Mouse (Mus musculus) kidney, adult 8-10 months (tissue): Measurements from ENCODE around the gene Gstp3.

Experiments used
- DNase-seq, 2 experiments: peaks; one replicate each; pipeline ENCODE4 v3.0.0; 2022

Gene Gstp3

DNA sequence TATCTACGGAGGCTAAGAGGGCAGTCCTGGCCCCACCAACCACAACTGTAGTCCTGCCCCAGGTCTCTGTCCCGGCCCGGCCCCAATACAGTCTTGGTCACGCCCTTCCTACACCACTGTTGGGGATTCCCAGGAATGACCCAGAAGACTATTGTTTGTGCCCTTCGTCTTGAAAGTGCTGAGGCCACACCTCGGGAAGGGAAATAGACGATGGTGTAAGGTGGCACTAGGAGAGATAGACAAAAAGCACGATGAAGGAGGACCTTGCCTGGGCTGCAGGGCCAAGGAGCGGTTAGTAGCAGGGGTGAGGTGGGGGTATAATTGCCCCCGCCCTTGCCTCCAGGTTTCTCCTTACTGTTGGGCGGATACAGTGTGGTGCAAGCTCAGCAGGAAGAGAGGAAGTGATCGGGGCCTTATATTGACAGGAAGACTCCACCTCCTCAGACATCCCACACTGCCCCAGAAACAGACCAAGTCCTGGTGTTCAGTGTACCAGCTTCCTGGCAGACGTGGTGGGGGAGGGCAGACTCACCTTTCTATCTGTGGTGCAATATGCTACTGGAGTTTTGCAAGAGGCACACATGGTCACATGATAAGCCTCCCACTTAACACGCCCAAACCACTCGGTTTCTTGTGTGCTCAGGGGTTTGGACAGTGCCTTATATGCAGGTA is at the start of gene Gstp3:
Gene Gstp3, minus strand, starts transcription at position 501 of the 672 bp plus-strand sequence.
- no peak for DNase-seq

DNA sequence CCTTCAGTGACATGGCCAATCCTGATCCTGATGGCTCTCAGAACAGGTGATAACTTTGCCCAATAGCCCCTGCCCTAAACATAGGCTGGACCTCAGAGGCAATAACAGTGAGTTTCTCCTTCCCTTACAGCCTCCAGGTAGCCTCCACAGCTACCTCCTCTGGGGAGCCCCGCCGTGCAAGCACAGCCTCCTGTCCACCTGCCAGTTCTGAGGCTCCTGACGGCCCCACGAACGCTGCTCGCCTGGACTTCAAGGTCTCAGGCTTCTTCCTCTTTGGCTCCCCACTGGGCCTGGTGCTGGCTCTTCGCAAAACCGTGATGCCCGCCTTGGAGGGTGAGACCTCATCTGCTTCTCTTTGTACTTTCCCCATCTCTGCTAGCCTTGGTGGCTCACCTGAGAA is 49.2 kb upstream of the Gstp3 start:
- DNase-seq: no peak

DNA sequence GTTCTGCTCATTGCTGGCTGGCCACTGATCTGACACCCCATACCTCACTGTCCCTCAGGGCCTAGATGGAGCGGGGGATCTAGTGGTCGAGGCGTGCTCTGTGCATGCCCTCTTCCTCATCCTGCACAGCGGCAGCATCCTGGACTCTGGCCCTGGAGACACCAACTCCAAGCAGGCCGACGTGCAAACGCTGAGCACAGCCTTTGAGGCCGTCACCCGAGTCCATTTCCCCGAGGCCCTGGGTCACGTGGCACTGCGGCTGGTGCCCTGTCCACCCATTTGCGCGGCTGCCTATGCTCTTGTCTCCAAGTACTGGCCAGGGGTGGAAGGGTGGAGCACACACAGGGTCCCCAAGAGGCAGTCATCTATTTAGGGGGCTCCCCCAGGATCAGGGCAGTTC is 47.3 kb upstream of the Gstp3 start:
- DNase-seq: no peak

DNA sequence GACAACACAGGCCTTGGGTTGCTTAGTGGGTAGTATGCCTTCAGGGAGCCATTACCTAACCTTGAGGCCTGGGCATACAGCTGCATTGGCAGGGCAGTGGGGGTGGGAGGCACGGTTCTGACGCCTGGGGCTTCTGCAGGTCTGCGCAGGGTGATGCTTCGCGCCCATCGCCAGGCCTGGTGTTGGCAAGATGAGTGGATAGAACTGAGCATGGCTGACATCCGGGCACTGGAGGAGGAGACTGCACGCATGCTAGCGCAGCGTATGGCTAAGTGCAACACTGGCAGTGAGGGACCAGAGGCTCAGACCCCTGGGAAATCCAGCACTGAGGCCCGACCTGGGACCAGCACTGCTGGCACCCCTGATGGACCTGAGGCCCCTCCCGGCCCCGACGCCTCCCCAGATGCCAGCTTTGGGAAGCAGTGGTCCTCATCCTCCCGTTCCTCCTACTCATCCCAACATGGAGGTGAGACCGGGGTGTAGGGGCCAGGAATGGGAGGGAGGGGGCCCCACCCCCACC is 45.4 kb upstream of the Gstp3 start:
- DNase-seq: no peak

DNA sequence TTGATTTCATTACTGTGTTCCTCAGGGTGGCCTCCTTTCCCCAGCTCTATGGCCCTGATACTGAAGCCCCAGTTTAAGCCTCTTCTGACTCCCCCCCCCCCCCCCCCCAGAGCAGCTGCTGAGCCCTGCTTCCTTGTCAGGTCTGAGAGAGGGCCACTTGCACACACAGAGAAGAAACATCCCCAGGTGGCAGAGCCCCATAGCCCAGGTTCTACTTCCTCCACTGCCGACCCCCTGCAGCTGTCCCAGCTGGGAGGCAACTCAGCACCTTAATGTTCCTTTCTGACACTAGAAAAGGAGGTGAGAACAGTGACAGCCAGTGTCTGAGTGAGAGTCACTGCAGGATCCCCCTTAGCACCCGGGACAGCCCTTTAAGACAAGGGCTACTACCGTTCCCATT is 44.4 kb upstream of the Gstp3 start:
- DNase-seq: no peak

DNA sequence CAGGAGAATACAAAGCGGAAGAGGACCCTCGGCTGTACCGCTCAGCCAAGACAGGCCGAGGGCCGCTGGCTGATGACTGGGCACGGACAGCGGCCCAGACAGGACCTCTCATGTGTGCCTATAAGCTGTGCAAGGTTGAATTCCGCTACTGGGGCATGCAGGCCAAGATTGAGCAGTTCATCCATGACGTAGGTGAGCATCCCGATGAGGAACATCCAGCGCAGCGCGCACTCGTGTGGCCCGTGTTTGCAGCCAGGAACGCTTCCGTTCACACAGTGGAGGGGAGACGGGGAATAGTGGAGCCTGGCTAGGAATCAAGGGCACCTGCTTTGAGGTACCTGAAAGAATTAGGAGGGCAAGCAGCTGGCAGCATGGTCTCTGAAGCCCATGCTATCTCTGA is 43.9 kb upstream of the Gstp3 start:
- DNase-seq: no peak

DNA sequence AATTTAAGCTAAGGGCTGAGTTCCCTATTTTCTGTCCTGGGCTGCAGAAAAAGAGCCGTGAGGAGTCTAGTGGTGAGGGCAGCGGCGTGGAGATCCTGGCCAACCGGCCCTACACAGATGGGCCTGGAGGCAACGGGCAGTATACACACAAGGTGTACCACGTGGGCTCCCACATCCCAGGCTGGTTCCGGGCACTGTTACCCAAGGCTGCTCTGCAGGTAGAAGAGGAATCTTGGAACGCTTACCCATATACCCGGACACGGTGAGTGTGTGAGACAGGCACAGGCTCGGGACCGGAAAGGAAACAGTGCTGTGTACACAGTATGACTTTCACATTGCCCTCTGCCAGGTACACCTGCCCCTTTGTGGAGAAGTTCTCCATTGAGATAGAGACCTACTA is 43.3 kb upstream of the Gstp3 start:
- DNase-seq: no peak

DNA sequence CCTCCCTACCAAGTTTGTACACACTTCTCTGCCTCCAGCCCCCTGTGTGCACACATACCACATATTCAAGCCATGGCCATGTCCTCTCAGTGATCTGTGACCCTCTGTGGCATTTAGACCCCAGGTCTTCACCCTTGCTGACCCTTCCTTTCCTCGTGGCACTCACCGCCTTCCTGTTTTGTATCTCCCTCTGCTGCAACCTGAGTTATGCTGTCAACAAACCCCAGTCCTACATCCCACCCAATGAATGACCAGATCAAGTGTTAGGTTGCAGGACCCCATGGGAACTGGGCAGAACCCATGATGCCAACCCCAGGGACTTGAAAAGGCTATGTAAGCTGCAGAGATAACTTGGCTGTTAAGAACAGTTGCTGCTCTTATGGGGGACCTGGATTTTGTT is 42.7 kb upstream of the Gstp3 start:
- DNase-seq: no peak

DNA sequence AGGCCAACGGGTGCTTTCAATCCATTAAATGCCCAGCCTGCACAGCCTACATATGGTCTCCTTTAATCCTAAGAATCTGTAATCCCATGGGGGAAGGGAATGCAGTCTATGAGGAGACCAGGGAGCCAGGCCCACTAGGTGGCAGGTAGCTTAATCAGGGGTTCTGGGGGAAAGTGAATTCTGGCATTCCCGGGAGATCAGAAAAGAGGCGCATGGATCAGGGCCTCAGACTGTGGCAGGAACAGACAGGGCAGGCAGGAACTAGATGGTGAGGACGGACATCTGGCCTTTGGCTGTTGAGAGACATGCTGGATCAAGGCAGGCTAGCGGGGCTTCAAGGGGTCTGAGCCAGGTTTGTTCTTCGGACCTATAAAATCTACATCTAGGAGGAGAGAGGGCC is 42.1 kb upstream of the Gstp3 start:
- DNase-seq: no peak

DNA sequence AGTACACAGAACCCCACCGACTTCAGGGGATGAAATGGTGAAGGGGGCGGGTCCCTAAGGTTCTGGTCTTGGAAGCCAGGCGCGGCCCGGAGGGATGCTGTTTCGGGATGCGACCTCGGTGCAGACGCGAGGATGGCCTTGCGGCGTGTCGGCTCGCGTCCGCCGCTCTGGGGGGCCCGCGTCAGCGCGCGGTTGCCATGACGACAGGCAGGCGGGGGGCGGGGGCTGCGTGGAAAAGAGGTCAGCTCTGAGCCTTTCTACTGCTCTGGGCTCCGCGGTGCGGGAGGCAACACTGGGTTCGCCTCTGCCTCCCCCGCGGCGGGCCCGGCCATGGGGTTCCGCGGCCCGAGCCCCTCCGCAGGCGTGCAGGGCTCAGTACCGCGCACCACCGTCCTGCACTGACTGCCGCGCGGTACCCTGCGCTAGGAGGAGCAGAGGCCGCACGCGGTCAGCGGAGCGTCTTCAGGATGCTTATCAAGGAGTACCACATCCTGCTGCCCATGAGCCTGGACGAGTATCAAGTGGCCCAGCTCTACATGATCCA is 41.4 kb upstream of the Gstp3 start:
- DNase-seq: no peak

DNA sequence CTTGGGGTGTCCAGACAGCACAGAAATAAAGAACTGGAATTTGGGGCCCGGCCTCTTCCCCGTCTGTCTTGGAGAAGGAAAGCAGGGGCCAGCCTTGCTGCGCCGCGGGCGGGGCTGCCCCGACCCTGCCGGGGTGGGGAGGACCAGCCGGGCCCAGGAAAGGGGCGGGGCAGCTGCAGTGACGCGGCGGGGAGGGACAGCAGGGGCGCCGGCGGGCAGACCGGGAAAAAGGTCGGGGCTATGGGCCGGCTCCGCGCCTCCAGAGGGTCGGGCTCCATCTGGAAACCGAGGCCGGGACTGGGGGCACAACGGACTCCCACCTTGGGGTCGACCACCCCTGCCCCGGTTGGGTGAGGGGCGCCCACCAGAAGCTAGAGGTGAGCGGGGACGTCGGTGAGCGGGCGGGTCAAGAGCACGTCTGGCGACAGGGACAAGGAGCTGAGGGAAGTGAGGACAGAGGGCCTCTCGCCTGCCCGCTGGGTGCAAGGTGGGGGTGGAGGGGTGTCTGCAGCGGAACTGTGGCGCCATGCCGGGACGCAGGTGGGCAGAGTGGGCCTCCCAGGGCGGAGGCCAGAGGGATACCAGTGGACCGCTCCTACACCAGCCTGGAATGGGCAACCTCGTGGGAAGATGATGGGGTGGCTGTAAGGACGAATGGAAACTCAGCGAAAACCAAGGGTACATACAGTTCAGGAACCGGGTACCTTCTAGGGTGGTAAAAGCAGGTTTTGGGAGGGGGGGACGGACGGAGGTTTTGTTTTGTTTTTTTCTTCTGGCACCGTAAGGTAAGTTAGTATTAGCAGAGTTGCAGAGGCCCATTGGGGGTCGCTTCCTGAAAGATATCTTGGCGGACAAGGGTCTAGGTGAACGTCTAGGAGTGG is 40.7 kb upstream of the Gstp3 start, which contains the start of gene Pitpnm1:
Gene Pitpnm1, plus strand, starts transcription at position 162 of the 881 bp plus-strand sequence.
- DNase-seq: peak in 1 of 2 experiments; percentile 71

DNA sequence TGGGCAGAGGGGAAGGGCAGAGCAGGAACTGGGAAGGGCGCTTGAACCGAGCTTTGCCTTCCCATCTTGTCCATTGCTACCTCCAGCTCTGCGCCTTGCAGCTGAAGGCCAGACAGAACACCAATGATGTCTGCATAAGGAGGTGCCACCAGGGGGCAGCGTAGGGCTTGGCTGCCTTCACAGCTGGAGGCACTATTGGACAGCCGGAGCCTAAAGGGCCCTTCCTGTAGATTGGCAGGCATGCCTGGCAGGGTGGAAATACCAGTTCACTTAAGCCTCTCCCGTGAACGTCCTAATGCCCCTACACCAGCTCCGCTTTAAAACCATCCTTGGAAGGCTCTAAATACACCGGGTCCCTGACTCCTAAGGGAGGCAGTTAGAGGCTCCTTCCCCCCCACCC is 39.7 kb upstream of the Gstp3 start:
- DNase-seq: peak; percentile 91 to 96

DNA sequence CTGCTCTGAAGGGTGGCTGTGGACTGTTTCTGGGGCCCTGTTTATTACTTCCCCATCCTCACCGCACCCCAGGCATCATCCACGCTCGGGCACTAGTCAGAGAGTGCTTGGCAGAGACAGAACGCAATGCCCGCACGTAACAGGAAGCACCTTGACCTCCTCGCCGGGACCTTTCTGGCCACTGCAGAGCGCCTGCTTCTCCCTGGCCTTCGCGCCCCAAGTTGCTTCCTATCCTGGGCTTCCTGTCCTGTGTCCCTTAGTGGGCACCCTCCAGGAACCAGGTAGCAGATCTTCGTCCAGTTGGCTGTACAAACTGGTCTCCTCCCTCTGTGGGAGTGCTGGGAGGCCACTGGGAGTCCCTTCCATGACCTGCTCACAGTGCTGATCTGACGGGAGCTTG is 39.1 kb upstream of the Gstp3 start:
- peak in 1 of 2 experiments; percentile 27 for DNase-seq

DNA sequence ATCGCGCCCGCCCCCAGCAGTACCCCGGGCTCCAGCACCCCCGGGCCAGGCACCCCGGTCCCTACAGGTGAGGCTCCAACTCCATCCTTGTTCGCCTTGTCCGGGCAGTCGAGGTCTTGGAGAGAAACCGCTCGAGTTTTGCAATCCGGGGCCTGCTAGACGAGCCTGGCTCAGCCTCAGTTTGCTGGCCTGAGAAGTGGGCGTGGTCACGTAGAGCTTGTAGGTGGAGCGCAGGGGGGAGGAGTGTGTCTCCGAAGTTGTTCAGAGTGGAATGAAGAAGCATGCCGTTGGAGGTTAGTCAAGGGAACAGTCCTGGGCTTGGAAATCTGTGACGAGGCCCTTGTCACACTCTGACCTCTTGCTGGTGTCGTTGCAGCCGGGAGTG is 38.1 kb upstream of the Gstp3 start:
- peak; percentile 90 for DNase-seq

DNA sequence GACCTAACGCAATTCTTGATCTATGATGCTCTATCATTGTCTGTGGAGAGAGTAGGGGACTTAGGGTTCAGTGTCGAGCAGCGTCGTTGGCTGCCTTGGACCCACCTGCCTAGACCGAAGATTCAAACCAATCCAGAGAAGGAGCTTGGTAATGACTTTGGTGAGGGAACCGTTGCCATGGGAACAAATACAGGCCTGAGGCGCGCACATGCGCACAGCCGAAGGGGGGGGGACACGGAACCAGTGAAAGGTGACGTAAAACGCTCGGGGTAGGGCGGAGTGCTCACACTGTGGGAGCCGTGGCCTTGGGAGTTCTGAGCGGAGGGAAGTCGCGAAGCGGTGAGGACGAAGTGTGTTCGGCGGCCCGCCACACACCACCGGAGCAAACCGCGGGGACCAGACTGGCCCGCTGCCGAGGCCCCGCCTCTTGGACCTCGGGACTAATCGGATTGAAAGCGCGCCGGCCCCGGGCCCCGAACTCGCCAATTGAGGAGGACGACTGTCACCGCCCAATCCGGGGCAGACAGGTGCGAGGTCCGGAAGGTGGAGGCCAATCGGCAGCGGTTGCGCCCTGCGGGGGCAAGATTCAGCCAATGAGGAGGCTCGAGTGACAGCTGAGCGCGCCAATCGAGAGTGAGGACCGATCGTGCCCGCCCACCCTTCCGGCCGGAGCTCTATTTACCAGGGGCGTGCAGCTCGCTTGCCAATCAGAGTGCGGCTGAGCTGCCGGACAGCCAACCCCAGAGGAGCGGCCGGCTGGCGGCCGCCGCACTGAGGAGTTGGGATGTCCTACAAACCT is 37.5 kb upstream of the Gstp3 start, which contains the start of gene Cdk2ap2:
Gene Cdk2ap2, plus strand, starts transcription at position 541 of the 799 bp plus-strand sequence.
- DNase-seq: peak; percentile 99 to 100

DNA sequence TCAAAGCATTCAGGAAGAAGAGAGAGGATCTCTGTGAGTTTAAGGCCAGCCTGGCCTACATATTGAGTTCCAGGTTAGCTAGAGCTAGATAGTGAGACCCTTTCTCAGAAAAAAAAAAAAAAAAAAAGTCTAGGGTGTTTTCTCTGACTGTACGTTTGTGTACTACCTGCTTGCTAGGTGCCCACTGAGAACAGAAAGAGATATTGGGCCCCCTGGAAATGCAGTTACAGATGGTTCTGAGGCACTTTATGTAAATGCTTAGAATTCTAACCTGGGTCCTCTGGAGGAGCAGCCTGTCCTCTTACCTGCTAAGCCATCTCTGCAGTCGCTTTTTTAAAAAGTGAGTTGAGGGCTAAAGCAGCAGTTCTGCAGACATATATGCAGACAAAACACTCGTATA is 36.4 kb upstream of the Gstp3 start:
- DNase-seq: no peak

DNA sequence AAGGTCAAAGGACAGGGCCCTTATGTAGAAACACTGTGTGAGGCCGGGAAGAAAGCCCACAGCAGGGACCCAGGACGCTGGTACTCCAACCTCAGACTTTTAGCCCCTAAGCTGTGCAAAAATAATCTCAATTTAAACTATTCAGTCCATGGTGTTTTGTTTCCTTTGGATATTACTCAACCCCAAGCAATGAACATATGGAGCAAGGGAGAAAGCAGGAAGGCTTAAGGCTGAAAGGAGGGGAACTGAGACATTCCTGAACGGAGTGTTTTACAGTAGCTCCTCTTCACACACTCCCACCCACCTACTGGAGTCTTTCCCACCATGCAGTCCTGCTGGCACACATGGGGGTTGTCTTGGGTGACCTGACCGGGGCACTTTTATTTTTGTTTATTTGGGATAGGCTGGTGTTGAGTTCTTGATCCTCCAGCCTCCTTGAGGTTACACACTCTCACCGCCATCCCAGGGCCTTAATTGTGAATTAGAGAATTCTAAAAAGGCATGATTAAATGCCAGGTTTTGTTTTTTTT is 35.5 kb upstream of the Gstp3 start:
- no peak for DNase-seq

DNA sequence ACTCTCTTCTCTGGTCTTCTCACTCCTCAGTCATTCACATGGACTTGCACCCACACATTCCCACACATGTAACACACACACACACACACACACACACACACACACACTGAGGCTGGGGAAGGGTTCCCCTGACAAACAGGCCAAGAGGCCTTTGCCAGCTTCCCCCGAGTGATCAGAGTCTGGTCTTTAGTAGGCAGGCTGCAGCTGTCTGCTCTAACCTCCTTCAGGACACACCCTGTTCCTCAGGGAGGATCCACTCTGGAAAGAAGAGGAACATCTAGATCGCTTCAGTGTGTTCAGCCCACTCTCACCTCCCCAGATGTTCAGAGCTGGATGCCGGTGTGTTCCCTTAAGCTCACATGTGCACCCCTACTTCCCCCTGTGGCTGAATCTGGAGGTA is 35.0 kb upstream of the Gstp3 start:
- DNase-seq: no peak

DNA sequence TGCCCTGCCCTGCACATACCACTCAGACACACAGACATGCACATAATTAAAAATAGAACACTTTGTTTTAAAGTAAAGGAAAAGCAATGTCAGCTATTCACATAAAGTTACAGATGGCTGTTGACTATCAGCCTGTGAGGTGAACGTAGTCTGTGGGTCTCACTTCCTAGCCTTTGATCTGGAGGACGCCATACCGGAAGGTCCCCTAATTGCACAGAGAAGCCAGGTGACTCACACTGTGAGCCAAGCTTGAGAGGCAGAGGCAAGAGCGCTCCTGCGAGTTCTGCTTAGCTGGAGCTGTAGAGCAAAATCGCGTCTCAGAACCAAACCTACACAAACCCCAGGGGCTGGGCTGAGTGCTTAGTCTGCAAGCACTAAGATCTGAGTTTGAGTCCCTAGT is 34.4 kb upstream of the Gstp3 start:
- no peak for DNase-seq

DNA sequence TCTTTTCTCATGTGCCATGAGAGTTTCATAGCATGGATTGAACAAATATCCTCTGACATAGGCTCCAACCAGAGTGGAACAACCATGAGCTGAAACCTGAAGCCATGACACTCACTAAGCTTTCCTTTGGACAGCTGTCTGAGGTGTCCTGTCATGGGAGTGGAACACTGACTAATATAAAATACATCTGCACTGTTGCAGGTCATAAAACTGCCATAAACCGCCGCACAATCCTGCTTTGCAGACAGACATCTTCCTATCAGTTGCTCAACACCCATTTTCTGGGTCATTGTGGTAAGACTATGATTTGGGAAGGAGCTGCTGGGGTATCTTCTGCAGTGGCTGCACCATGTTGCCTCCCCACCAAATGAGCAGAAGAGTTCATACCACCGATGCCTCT is 33.4 kb upstream of the Gstp3 start:
- DNase-seq: no peak

DNA sequence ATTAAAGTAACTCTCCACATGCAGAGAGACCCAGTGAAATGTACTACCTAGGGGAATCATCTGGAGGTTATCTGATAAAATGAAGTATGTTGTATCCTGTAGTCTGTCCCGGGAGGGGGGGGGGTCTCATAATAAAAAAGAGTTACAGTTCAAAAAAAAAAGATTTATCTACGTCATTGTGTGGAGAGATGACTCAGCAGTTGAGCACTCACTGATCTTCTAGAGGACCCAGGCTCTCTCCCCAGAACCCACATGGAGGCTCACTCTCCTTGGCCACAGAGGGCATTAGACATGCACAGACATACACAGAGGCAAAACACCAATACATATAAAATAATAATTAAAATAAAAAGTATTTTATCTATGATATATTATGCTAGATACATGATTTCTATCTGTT is 32.0 kb upstream of the Gstp3 start:
- no peak for DNase-seq

DNA sequence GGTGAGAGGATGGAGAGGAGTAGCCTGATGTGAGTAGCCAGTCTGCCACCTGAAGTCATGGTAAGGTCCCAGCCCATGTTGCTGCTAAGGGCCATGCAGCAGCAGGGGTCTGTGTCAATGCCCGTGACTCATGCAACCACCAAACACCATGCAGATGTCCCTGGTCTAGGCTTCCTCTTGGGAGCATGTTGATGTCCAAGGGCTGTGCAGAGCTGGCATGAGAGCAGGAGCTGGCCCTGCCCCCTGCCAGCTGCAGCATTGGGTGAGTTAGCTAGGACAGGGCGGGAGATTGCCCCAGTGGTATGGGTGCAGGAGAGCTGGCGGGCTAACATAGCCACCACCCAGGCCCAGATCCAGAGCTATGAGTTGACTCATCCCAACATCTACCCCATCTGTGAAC is 31.1 kb upstream of the Gstp3 start:
- DNase-seq: no peak

DNA sequence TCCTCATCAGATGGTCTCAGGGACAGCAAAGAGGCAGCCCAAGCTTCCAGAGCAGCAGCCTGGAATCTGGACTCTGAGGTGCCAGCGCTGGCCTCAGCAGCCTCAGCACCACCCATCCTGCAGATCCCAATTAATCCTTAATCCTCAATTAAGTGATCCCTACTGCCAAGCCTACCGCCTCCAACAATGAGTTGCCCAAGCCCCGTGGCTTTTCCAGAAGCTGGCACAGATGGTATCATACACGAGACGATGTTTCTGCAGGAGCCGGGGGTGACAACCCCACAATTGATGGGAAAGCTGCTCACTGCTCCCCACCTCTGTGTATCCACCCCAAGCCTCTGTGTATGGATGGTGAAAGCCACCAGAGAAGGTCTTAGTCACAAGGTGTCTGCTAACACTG is 29.8 kb upstream of the Gstp3 start:
- no peak for DNase-seq
